Mouse (Mus musculus) erythroblast, embryonic 14.5 days (primary cell): ENCODE results near the gene Areg.

ENCODE experiments used
- GATA1 ChIP-seq: IDR thresholded peaks from 2 replicates; pipeline ENCODE4 v1.6.1; 2012; ENCODE audit warnings: low read length, inconsistent platforms, mixed read lengths
- TAL1 ChIP-seq: IDR thresholded peaks from 3 replicates; pipeline ENCODE4 v1.6.1; 2012; ENCODE audit warnings: low read length, inconsistent platforms, mixed read lengths

DNA sequence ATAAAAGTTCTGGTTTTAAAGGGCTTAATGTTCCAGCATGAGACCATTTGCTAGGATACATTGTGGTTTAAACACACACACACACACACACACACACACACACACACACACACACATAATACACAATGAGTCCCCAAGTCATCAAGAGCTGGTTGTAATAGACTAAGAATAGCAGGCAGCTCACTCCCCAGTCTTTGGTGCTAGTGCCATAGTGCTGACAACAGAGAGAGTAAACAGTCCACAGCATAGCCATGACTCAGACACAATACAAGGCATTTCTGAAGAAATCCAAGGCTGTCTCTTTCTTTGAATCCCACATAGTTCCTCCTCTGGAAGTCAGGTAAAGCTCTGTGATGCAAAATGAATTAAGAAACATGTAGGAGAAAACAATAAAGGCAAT is 20.8 kb upstream of the Areg start:
- no peak for TF ChIP-seq GATA1
- no peak for TF ChIP-seq TAL1
